In the genomic region with DNA sequence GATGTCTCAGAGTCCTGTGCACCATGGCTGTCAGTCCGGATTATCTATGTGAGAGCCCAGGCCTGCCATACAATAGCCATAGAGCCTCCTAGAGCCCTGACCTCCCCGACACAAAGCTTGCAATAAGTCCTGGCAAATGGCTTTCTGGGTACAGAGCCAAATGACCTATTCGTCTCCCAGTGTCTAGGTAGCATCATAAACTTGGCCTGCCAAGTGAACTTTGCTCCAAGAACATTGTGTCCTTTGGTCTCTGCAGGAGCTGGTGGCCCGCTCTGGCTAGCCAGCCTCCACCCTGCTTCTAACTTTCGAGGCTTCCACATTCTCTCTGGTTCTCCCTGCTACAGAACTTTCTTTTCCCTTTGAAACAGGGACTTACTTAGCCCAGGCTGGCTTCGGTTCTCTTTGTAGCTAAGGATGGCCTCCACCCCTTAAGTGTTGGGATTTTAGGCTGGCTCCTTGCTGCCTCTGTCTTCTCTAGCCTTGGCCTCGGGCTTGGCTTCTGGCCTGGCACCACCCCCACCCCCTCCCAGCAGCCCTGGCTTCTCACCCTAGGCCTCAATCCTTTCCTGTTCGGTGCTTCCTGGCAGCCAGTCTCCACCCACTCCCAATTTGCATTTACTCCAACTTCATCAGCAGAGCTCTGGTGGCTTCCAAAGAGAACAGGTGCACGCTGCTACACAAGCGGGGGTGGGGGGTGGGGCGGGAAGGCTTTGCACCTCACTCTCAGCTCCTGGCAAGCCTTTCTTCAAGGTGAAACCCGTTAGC, we compare ENCODE assay signal across 11 mouse cellular contexts.
A peak's percentile ranks its signal among the peaks of the same experiment; 100 is the strongest.
DNase-seq lines count a peak whose midpoint lies in the region; ATAC-seq and TF ChIP-seq lines count a peak whose summit lies in the region.
"Had no signal": no experiment of that assay in that cellular context is flagged by ENCODE, and none has a peak within 500 bp of the region (broad histone marks: within the 10 kb centered on the region; RNA-seq: fewer than 3 reads in every experiment).

No protein-coding gene starts in this region.

- H3K27me3 ChIP-seq in thymus, adult 2 months (ENCODE audit: control insufficient read depth, insufficient read depth, low read length) = no peaks in the 10 kb centered on the region
- H3K27me3 ChIP-seq in heart, embryonic 10.5 days (ENCODE audit: insufficient read depth, poor library complexity, severe bottlenecking) = peaks cover 32% of the 10 kb centered on the region

- no peaks in the 10 kb centered on the region for H3K36me3 ChIP-seq in thymus, adult 2 months (ENCODE audit: control insufficient read depth, insufficient read depth, low read length)
- no peaks in the 10 kb centered on the region for H3K36me3 ChIP-seq in heart, embryonic 10.5 days
- H3K36me3 ChIP-seq: limb, embryonic 15.5 days had no signal

- 50% methylated on average over 12 of the region's 12 CpGs for WGBS in thymus, adult 2 months
- WGBS in heart, embryonic 10.5 days = 43% methylated on average over 12 of the region's 12 CpGs

- no peak for TF ChIP-seq POLR2A in thymus, adult 2 months (IDR thresholded peaks at IDR 0.05; ENCODE audit: control insufficient read depth, extremely low read depth, insufficient read depth, low read length, poor library complexity)

- ATAC-seq in monocyte, adult 5-6 weeks (replicated peaks; ENCODE audit: insufficient number of reproducible peaks, low FRiP score, low TSS enrichment, poor library complexity, severe bottlenecking) = no peak

- H3K27ac ChIP-seq in thymus, adult 2 months (ENCODE audit: control insufficient read depth, insufficient read depth, low read length) = no peak overlapping the region
- H3K27ac ChIP-seq in heart, embryonic 10.5 days = no peak overlapping the region
- H3K27ac ChIP-seq: limb, embryonic 15.5 days; macrophage had no signal

- TF ChIP-seq CTCF in thymus, adult 2 months (IDR thresholded peaks at IDR 0.05; ENCODE audit: borderline replicate concordance, control insufficient read depth, extremely low read depth, insufficient read depth, low read length, poor library complexity) = no peak

- H3K4me1 ChIP-seq in thymus, adult 2 months (replicated peaks; ENCODE audit: control insufficient read depth, insufficient read depth, low read length) = no peaks in the 10 kb centered on the region
- peaks cover 4% of the 10 kb centered on the region; the same call in 1 of the 2 replicates for H3K4me1 ChIP-seq in heart, embryonic 10.5 days
- H3K4me1 ChIP-seq: limb, embryonic 15.5 days had no signal

- no peak overlapping the region for H3K4me3 ChIP-seq in thymus, adult 2 months (ENCODE audit: control insufficient read depth, insufficient read depth, low read length)
- no peak overlapping the region for H3K4me3 ChIP-seq in heart, embryonic 10.5 days
- H3K4me3 ChIP-seq: limb, embryonic 15.5 days had no signal

- no peaks in the 10 kb centered on the region for H3K9me3 ChIP-seq in heart, embryonic 10.5 days
- H3K9me3 ChIP-seq: limb, embryonic 15.5 days had no signal

- DNase-seq in adrenal gland, adult 2 months = peak; percentile 41
- DNase-seq in adrenal gland, postnatal 4 days (ENCODE audit: low spot score in 2 of 2) = no peak
- peak; percentile 9 for DNase-seq in heart, adult 8-10 months (ENCODE audit: low spot score)
- no peak for DNase-seq in heart, postnatal 14 days
- DNase-seq in thymus, postnatal 14 days = peak; percentile 44
- DNase-seq in thymus, adult 2 months = no peak
- DNase-seq in heart, embryonic 10.5 days (ENCODE audit: low spot score) = no peak
- DNase-seq: retina, postnatal 1 day had no signal

- intact Hi-C loops in heart, postnatal 14 days (cut with DNase I) = no loop called here

Comparison
In these comparisons a context has a peak if more than half of its experiments do, and no peak if none do; other contexts are left out.
1. DNase-seq: peak in adrenal gland, adult 2 months (single experiment), heart, adult 8-10 months (single experiment) and thymus, postnatal 14 days (single experiment); none in adrenal gland, postnatal 4 days (0 of 2), heart, postnatal 14 days (0 of 2), thymus, adult 2 months (single experiment) and heart, embryonic 10.5 days (single experiment).